Mouse (Mus musculus) naive thymus-derived CD4-positive, alpha-beta T cell, adult 2 months (primary cell): ENCODE measurements at regions not wholly inside any gene's neighbourhood (a gene's known extent, or its start where the extent isn't known, plus 50 kb on each side); places are given as distances from the start of the nearest gene placed in this dataset.

Source experiments
- DNase-seq: peaks from one replicate; pipeline ENCODE4 v3.0.0-alpha.2; 2011; ENCODE audit warnings: low read depth

DNA sequence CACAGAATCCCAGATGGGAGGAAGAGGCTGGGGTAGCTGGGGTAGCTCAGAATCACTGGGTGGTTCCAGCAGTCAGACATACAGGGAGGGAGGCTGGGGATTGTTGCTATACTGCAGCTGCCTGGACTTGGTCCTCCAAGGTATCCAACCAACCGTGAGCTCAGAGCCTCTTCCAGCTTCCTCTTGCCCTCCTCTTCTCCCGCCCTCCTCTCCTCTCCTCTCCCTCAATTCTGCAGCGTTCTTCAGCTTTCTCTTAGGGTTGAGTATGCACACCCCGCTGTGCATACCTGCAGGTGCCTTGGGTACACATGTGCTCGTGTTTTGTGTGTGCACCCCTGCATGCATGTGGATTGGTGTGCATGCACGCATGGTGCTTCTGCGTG lies 81.6 kb downstream of the Cstad start:
- no peak for DNase-seq

DNA sequence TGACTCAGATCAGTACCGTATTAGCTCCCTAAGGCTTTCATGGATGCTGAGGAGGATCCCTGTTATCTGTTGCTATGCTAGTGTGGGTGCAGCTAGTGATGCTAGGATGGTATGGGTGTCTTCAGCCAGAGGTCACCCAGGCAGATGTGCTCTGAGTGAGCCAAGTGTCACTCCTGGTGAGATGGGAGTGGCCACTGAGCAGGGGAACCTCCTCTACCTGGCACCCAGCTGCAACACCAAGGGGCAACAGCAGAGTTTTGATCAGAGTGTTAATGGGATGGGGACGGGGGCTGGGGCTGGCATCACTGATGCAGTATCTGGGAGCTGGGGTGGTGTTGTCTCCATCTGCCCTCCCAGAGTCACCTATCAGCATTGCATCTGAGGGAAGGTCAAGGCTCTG lies 81.0 kb downstream of the Cstad start:
- DNase-seq, result no peak

DNA sequence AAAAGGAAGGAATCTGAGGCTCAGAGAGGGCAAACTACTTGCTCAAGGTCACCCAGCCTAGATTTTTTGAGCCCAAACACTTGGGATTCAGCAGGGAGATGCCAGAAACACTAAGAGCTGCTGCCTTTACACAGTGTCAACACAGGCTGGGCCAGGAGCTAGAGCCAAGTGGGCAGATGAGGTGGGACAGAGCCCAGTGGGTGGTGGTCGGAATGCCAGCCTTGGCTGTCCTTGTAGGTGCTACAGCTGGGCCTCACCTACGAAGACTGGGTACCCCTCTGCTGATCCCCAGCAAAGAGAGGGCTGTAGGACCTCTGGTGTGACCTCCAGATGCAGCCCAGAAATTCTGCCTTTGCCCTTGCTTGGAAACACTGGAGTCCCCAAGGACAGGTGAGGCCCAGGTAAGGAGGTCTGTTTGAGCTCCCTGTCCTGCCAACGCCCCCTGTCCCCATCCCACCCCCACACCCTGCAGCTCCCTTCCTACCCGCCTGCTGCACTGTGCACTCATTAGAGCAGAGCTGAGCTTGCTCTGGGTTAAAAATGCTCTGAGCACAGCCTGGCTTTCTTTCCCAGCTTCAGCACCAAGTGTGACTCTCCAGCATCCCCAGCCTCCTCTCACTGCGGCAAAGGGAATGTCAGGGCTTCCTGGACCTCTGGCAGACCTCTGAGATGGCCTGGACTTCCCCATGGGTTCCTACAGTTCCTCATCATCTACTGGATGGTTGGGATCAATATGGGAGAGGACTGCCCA lies 76.2 kb downstream of the Cstad start:
- no peak for DNase-seq

DNA sequence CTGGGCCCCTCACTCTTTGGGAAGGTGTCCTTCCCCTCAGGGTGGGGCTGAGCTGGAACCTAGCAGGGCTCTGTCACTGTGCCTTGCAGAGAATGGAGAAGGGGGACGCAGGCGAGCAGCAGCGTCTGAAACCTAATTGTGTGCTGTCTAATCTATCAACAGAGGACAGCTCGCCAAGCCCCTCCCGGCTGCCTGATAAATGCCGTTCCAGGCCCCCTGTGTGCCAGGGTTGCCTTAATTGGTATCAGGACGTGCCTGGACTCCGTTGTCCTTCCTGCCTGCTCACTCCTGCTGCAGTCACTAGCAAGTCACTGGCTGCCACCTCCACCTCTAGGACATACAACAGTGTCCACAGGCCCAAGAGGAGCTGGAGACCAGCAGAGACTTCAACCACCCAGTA lies 72.6 kb downstream of the Cstad start:
- no peak for DNase-seq

DNA sequence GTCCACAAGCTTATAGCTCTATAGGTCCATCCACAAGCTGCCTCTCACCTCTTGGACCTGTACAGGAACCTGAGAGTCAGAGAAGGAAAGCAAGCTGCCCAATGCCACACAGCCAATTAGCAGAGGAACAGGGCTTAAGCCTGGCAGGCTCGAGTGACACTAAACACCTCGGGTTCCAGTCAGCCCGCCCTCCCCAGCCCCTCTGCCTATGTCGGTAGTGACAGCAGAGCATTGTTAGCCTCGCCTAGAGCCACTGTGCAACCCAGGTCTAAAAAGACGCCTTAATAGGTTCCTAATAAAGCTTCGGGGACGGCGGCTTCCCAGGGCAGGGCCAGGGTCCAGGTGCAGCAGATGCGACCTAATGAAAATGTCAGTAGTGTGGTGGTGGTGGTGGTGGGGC lies 66.3 kb downstream of the Cstad start:
- no peak for DNase-seq

DNA sequence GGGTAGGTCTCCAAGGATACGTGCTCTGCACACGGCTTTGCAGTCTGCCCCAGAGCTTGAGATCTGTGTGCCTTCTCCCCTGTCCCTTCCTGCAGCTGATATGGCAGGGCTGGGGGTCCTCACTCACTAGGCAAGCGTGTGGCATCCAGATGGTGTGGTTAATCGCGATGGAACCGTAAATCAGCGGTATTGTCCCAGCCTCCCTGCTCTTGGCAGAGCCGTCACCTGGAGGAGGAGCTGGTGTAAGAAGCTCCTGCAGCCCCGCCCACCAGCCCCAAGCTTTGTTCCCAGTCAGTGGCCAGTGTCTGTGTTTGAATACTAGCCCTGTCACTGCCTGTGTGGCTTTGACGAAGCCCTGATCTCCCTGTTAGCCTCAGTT lies 65.8 kb downstream of the Cstad start:
- DNase-seq, result peak; percentile 25

DNA sequence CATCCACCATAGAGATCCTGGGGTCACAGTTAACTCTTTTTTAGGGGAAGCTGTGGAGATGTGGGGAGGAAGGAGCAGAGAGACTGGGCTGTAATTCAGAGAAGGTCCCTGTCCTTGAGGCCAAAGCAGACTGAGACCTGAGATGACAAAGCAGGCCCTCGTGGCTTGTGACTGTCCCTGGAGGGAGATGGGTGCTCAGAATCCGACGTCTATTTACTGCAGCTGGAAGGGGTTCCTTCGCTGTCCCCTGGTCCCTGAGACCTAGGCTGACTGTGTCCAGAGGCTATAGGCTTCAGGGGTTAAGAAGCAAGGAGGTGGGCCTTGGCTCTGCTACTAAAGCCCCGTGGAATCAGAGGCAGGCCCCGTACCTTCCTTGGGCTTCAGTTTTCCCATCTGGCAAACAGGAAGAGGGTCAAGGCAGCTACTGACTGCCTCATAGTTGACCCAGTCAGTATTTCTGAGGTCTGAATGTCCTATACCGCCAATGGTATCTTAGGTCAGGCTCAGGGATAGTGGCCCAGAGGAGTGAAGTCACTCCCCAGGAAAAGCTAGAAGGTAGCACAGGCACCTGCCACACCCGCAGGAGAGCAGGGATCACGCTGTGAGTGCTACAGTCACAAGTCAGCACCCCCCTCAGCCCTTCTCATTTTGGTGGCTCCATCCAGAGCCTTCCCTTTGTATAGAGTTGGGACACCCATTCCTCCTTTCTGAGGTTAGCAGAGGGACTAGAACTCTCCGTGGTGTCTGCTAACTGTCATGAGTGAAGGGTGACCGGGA lies 65.2 kb downstream of the Cstad start:
- DNase-seq, result peak; percentile 30

DNA sequence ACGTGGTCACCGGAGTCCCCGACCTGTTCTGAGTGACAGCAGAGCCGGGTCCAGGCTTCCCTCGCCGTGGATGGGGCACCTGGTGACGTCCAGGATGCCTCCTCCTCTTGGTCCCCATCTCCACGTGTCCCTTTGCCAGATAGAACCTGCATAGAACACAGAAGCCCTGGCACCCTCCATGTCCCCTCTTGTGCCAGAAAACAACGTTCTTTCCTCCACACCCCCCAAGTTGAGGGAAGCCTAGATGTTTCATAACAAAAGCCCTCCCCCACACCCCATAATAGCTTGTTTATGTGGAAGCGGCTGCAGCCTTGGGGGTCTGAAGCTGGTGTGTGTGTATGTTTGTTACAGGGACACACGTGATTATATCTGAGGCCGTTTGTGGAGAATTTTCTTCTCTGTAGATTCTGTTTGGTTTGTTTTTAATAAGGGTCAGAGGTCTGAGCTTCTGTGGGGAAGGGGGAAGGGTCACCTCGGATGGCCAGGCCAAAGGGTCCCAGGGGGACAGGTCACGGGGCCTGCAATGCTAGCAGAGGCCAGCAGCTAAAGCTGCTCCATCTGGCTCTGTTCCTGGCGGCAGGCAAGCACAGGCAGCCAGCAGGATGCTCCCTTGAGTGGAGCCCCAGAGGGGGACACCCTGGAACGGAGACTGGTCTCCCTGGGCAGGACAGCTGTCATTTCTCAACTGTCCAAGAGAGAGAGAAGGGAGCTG lies 64.2 kb downstream of the Cstad start:
- DNase-seq, result no peak
